Mouse (Mus musculus): ENCODE results near the gene Rgl3.

Gene Rgl3

DNA sequence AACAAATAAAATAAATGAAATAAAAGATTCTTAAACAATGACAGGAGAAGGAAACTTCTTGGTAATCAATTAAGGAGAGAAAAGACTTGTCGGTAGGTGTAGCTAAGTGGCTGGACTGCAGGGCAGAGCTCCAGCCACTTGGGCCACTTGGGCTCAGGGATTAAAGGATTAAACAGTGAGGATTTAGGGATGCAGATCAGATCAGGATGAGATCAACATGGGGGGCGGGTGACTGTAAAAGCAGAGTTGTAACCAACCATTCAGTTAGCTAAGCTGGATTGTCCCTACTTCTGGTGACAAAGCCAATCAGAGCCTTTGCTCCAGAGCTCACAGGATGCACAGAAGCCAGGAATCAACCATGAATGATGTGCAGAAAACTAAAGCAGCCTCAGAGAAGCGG, 5.3 kb downstream of the Rgl3 start:
- no peak for DNase-seq (ENCODE audit: low read depth, low spot score)

DNA sequence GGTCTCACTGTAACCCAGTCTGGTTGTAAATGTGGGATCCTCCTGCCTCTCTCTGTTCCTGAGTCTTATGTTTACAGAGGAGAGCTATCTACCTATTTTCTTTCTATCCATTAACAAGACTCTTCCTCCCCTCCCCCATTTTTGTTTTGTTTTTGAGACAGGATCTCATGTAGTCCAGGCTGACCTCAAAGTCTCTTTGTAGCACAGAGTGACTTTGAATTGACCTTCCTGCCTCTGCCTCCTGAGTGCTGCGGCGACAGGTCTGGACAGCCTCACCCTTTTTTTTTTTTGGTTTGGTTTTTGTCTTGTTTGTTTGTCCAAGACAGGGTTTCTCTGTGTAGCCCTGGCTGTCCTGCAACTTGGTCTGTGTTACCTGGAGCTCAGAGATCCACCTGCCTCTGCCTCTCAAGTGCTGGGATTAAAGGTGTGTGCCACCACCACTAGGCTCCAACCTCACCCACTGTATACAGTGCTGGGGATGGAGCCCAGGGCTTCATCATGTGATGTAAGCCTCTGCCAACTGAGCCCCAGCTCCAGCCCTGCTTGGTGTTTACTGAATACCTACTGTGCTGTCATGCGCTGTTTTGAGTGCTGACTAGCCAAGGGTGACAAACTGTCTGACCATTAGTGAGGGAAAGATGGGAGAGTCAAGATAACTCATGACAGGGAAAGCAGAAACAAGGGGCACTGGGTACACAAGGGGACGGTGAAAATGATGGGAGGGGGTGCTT, 10.7 kb downstream of the Rgl3 start:
- peak; percentile 67 for DNase-seq (ENCODE audit: low read depth, low spot score)

DNA sequence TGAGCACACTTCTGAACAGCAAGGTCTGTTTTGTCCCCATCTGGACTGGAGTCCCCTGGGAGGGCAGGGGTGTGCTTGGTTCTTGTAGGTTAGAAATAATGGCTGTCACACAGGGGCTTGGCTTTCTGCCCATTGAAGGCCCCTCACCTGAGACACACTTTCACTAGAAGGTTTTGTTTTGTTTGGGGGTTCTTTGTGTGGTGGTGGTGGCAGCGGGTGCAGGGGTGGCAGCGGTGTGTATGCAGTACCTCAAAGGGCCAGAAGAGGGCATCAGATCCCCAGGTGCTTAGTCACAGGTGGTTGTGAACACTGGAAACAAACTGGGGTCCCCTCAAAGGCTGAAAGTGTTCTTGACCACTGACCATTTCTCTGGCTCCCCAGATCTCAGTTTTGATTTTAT, 11.3 kb downstream of the Rgl3 start:
- peak; percentile 49 for DNase-seq (ENCODE audit: low read depth, low spot score)

DNA sequence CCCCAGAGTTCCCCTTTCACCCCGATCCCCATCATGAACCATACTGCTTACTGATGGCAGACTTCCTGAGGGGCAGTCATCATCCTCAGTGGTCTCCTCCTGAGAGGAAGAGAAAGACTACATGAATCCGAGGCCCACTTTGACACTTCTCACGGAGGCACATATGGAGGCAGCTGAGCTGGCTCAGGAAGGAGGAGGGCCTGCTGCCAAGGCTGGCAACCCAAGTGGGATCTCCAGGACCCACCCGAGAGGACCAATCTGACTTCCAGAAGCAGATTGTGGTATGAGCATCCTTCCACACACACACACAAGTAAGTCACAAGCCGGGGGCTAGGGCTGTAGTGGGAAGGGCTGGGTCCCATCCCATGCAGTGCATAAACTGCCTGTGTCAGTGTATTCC, 11.9 kb downstream of the Rgl3 start:
- no peak for DNase-seq (ENCODE audit: low read depth, low spot score)

DNA sequence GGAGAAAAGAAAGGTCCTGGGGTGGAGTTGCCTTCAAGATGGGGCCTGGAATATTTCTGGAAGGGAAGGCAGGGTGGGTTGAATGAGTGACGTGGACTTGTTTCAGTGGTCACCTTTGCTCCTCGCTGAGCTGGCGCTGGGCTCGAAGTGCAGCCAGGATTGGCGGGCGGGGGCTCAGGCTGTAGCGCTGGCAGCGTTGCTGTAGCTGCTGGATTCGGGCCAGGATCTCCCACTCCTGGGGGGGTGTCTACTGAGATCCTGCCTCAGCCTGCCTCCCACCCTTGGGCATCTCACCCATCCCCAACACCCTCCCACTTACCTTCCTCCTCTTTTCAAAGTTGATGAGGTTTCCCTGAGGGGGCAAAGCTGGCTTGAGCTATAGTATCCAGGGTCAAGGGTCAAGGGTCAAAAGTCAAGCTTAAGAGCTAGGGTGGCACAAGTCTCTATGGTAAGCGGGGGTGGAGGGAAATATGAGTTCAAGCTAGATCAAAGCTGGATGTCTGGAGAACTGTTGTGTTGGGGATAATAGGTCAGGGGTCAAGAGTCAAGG, 12.5 kb downstream of the Rgl3 start:
- no peak for DNase-seq (ENCODE audit: low read depth, low spot score)

DNA sequence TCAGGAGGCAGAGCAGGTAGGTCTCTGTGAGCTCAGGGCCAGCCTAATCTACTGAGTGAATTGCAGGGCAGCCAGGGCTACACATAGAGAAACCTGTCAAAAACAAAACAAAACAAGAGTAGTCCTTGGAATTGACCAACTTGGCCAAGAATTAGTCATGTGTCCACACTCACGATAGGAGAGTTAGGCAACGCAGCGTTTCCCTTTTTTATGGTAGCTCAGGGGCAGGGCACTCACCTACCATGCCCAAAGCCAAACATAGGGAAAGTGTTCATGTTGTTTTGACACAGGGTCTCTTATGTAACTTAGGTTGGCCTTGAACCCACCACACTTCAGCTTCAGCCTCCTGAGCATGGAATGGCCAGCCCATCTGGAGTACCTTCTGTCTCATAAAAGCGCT, 19.9 kb downstream of the Rgl3 start:
- no peak for DNase-seq (ENCODE audit: low read depth, low spot score)

DNA sequence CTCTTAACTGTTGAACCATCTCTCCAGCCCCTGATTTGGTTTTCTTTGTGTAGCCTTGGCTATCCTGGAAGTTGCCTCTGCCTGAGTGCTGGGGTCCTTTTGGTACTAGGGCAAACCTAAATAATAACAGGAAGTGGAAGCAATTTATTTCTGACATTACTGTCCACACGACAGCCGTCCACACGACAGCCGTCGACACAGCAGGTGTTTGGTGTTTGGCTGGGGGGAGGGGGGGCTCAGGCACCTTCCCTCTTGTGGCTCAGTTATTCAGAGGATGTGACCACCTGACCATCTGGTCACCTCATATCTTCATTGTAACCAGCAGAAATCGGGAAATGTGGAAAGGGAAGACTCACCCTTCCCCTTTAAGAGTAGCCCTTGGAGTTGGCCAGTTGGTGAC, 20.4 kb downstream of the Rgl3 start:
- no peak for DNase-seq (ENCODE audit: low read depth, low spot score)

DNA sequence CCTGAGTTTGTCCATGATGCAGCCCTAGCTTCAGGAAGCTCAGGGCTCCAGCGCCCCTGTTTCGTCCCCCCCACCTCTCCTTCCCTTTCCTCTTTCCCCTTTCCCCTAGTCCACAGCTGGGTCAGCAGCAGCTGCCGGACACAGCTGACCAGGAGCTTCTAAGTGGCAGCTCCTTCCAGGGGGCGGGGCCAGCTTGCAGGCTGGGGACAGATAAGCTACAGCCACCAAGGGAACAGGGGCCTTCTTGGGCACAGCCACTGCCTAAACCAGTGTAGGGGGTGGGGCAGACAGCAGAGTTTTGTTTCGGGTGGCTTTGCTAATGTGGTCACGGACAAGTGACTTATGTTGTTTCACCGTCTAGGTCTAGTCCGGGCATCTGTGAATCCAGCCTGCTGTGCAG, 25.8 kb downstream of the Rgl3 start, which contains the start of gene Epor:
Epor (minus strand) TSS at position 90 of the 400 bp plus-strand sequence.
- DNase-seq (ENCODE audit: low read depth, low spot score) = no peak

DNA sequence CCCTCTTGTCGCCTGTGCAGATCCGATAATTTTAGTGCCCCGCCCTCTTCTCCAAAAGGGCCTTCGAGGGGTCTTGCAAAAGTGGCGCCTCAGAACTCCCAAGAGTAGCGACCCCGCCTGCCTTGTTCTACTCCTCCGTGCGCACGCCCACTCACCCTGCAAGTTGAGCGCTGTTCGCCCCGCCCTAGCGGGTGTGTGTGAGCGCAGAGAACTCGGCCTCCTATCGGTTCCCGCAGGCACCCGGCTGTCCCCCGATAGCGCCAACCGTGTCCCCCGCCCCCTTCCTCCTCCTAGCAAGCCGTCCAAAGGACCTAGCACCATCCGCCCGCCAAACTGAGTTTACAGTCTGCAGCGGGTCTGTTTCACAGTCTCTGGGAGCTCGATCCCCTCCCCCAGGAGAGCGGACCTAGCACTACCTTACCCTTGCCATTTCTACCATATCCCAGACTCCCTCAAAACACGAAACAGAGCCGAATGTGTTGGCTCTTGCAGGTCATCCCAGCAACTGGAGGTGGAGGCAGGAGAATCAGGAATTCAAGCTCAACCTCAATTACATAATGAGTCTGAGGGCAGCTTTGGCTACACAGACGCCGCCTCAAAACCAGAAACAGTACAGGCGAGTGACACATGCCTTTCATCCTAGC, 26.7 kb downstream of the Rgl3 start:
- DNase-seq (ENCODE audit: low read depth, low spot score) = peak; percentile 80

DNA sequence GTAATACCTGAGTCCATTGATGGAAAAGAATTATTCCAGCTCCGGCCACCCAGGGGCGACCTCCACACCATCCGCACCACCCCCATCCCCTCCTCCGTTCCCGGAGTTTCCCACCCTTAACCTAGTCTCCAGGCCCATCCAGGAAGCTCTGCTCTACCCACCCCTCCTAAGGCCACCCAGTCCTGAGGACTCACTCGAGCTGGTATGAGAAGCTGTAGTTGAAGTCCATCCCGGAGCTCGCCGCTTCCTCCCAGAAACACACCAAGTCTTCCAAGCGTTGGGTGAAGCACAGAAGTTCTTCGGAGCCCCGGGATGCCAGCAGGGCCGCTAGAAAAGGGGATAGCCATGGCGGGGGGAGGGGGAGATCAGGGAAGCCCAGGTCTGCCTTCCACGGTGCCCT, 27.2 kb downstream of the Rgl3 start:
- DNase-seq (ENCODE audit: low read depth, low spot score) = no peak

DNA sequence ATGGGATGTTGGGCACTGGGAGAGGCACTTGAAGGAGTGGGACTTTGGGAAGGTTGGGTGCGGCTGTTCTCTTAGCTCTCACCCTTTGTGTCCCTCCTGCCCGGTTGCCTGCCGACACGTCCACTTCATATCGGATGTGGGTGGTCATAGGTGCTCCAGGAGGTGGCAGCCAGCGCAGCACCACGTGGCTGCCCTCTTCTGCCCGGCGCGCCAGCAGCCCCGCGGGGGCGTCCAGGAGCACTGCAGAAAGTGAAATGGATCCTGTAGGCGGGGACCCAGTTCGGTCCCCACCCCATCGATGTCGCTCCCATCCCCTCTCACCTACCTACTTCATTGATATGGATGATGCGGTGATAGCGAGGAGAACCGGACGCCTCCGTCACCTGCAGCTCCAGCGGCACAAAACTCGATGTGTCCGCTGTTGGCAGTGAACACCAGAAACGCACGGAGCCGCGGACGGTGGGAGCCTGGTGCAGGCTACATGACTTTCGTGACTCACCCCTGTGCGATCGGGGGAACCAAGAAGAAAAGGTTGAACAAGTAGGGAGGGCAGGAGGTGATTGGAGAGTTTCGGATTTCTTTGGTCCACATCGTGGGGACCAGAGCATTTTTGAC, 27.8 kb downstream of the Rgl3 start:
- DNase-seq (ENCODE audit: low read depth, low spot score) = no peak

DNA sequence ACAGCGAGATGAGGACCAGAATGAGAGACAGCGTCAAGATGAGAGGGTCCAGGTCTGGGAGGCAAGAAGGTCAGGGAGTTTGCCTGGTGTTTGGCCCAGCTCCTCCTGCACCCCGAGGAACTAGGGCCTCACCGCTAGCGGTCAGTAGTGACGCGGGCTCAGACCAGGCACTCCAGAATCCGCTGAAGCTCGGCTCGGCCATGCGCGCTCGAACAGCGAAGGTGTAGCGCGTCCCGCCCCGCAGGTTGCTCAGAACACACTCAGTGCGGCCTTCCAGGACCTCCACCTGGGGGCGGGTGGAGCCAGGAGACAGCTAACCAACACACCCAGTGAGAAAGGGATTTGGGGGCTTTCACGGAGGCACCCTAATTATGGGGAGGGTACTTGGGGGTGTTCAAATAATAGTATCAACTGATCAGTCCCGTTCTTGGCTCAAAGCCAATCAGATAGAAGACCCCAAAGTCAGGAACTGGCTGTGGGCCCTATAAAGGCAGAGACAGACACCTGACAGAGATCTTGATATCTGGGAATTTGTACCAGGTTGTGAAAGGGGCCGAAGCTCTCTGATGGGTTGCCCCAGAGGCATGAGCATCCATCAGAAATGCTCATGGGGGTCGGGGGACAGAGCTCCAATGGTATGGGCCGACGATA, 28.6 kb downstream of the Rgl3 start:
- DNase-seq (ENCODE audit: low read depth, low spot score) = no peak

DNA sequence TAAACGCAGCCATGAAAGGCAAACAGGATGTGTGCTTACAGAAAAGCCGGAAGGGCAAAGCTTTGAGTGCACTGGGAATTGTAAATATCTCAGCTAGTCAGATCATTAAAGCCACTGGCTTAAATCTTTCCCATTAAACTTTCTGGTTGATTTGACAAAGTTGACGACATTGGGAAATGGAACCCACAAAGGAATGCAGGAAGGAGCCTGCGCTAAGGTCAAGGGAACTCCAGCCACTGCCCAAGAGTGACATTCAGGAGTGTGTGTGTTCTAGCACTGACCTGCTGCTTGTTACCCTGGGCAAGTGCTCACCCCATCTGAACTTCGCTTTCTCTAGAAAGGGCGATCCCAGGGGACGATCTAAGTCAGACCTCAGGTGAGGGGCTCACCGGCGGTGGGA, 29.1 kb downstream of the Rgl3 start:
- DNase-seq (ENCODE audit: low read depth, low spot score) = no peak

DNA sequence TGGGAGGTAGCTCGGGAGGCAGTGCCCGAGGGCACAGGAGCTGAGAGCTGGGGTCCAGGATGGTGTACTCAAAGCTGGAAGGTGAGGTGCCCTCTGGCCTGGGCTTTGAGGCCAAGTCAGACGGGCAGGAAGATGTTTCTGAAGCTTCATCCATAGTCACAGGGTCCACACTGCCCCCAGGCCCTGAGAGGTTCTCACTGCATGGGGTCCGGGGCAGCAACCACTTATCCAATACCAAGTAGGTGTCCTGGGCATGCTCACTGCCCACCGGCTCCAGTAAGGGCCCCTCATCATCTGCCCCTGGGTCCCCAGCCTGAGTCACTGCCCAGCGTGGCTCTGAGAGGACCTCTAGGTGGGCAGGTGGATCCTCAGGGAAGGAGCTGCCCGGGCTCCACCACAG, 30.0 kb downstream of the Rgl3 start:
- DNase-seq (ENCODE audit: low read depth, low spot score) = no peak

DNA sequence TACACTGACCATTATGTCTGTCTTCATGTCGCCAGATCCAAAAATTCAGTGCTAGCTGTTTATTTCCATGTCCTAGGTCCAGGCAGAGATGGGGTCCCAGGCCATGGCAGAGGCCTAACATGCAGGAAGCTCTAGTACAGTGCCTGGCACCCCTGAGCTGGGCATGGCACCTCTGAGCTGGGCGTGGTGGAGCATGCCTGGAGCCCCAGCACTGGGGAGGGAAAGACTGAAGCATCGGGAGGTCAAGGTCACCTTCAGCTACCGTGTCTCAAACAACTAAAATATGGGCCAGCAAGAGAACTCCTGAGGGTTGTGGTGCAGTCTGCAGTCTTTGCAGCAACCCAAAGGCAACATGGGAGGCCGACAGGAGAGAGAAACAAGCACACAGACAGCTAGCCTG, 30.9 kb downstream of the Rgl3 start:
- DNase-seq (ENCODE audit: low read depth, low spot score) = no peak

DNA sequence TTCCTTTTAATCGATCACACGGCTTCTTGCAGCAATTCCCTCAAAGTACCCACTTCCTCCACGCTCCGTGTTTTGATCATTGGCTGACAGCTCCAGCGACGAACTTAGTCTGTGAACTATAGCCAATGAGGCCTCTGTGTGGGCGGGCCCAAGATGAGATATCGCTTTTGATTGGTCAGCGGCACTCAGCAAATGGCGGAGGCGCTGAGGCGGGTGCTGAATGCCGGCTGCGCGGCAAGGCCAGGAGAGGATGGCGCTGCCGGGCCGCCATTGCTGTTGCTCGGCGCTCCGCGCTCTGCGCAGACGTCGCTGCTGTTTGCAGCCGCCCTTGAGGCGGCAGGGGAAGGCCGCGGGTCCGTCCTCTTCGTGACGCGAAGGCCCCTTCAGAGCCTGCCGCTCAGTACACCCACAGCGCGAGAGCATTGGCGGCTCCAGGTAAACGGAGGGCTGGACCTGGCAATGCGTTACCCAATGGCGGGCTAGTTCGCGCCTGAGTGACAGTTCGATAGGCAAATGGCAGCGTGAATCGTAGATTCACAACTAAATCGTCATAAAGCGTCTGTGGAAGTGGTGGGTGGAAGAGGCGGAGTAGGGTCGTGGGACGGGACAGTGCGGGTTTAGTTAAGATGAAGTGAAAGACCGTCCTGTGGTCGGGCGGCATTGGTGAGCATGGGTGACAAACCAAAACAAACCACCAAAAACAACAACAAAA, 33.5 kb downstream of the Rgl3 start, which contains the start of gene Swsap1:
Swsap1 (plus strand) TSS at position 186 of the 712 bp plus-strand sequence.
- DNase-seq (ENCODE audit: low read depth, low spot score) = peak; percentile 99

DNA sequence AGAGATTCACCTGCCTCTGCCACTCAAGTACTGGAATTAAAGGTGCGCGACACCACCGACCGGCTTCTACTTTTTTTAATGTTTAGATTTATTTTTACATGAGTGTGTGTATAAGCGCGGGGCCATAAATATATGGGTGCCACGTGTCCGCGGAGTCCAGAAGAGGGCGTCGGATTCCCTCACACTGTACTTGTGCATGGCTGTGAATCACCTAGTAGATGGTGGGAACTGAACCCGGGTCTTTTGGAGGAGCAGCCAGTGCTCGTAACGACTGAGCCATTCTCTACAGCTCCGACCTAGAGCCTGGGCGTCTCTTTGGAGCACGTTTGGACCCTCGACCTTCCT, 34.0 kb downstream of the Rgl3 start:
- no peak for DNase-seq (ENCODE audit: low read depth, low spot score)

DNA sequence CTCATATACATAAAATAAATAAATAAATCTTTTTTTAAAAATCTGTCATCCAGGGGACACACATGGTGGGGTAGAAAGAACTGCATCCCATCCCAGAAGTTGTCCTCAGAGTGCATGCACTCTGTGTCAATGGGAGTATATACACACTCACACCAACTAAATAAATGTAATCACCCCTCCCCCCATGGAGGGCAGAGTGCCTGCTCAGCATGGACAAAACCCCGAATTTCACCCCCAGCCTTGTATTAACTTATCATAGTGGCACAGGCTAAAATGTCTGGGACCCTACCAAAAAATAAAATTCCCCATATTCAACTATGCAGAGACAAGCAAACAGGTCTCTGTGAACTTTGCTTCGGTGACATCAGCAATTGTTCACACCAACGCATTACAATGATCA, 34.6 kb downstream of the Rgl3 start:
- DNase-seq (ENCODE audit: low read depth, low spot score) = no peak

DNA sequence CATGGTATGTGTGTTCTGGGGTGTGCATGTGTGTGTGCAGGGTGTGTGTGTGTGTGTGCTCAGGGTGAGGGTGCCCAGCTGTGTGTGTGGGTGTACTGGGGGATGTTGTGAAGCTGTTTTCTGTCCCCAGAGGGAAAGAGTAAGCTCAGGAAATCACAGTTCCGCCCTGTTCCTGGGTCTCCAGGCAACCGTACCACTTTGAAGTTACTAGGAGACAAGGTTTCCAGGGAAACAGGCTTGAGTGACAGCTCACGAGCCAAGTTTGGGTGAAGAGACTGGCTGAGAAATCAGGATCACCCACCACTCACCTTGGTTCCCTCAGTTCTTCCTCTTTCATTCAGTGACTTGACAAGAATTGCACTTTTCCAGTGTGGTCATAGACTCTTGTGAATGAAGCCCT, 35.6 kb downstream of the Rgl3 start:
- no peak for DNase-seq (ENCODE audit: low read depth, low spot score)

DNA sequence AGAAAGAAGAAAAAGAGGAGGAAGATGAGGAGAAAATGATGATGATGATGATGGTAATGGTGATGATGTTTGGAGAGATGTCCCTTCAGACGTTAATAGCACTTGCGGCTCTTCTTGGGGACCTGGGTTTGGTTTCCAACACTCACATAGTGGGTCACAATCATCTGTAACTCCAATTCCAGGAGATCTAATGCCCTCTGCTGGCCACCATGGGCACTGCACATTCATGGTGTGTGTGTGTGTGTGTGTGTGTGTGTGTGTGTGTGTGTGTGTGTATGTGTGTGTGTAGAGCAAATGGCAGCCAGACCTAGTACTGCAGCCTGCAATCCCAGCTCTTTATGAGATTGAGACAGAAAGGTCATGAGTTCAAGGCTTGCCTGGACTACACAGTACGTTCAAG, 37.3 kb downstream of the Rgl3 start:
- DNase-seq (ENCODE audit: low read depth, low spot score) = peak; percentile 66

DNA sequence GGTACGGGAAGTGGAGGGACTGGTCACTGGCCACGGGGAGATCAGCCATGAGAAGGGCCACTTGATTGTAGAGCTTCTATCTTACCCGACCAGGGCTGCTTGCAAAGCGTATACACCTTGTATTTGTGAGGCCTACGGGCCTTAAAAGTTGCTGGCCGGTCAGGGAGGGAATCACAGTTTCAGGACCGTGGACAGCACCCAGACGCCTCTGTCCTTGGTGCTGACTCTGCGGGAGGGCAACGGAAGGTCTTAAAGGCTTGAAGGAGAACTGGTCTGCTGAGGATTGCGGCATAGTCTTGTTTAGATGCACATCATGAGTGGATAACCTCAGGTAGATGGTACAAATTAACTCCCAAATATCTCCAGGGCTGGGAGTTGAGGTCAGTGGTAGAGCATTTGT, 38.9 kb downstream of the Rgl3 start:
- peak; percentile 62 for DNase-seq (ENCODE audit: low read depth, low spot score)

DNA sequence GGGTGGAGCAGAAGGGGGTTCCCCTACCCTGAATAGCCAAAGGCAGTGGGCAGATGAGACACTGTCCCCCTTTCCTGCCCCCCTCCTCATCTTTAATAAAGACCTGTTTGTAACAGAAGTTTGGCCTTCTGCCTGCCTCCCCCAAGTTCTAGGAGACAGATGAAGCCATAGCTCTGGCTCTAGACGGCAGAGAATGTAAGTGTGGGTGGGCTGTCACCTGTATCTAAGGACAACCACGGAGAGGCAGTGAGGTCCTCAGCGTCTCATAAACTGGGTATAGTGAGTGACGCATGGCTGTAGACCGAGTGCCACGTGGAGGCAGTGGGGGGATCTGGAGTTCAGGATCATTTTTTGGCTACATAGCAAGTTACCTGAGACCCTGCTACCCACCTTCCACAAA, 40.5 kb downstream of the Rgl3 start:
- DNase-seq (ENCODE audit: low read depth, low spot score) = no peak
